Mouse (Mus musculus): ENCODE data around the gene E2f6.

Gene E2f6

DNA sequence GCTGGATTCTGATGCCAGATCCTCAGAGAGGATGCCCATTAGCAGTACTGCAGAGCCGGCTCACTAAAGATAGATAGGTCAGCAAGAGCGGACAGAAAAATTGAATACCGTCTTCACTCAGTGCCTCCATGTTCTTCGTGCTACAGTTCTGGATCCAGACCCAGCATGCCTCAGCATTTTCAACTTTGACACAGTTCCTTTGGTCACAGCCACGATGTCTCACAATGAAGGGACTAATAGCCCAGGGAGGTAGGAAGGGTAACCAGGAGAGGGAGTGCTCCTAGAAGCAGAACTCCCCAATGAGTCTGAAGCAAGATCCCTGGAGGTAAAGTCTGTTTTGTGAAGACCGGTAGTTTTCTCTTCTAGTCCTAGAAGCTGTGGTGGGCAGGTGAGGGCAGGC is 57.9 kb downstream of the E2f6 start:
- in situ Hi-C loops (cut with MboI; ENCODE audit: unreplicated experiment in 2 of 2) = loop anchor here in 1 of 2 experiments (5.0 kb wide), 1 partner anchor 56 kb away; the partner anchor contains the start of gene E2f6

DNA sequence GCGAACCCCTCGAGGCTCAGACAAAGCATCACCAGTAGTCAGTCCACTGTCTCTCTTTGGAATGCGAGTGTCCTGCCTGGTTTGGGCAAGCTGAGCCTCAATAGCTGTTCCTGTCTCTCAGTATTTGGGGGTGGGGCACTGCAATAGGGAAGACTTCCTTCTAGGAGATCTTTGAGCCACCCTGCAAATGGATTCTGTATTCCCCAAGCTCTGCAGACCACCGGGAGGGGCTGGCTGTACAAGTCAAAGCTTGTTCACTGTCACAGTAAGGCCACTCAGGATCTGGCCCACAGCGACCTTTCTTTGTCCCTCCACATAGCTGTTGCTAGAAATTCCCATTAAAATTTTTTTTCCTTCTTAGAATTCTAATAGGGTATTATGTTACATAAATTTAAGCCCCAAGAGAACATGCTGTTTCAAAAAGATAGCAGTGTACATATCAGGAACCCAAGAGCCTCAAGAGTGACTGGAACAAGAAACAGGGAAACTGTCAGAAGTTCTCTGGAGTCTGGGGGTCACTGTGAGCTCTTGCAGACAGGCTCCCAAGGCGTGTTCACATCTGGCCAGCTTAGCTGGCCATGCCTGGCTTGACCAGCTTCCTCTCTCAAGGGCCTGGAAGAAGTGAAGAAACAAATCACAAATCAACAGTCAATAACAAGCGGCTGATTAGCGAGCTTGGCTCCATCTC is 58.5 kb downstream of the E2f6 start:
- in situ Hi-C loops (cut with MboI; ENCODE audit: unreplicated experiment in 2 of 2) = loop anchor here in 1 of 2 experiments (5.0 kb wide), 1 partner anchor 57 kb away; the partner anchor contains the start of gene E2f6

DNA sequence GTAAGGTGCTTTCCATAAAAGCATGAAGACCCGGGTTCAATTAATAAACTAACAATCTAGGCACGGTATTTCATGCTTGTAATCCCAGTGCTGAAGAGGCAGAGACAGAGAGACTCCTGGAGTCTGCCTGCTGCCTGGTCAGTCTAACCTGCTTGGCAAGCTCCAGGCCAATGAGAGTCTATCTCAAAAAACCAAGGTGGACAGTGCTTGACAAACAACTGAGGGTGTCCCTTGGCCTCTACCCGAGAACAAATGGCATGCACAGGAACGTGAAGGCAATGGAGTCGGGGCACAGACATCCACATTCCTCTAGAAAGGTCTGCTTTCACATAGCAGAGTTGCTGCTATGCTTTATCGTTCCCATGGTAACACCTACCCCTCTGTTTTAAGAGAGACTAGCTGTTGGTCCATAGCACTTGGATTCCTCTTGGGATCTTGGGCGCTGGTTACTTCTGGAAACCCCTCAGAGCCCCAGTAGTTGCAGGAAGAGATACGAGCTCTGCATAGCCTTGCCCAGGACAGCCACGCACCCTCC is 59.2 kb downstream of the E2f6 start:
- in situ Hi-C loops (cut with MboI; ENCODE audit: unreplicated experiment in 2 of 2) = loop anchor here in 1 of 2 experiments (5.0 kb wide), 1 partner anchor 58 kb away; the partner anchor contains the start of gene E2f6

DNA sequence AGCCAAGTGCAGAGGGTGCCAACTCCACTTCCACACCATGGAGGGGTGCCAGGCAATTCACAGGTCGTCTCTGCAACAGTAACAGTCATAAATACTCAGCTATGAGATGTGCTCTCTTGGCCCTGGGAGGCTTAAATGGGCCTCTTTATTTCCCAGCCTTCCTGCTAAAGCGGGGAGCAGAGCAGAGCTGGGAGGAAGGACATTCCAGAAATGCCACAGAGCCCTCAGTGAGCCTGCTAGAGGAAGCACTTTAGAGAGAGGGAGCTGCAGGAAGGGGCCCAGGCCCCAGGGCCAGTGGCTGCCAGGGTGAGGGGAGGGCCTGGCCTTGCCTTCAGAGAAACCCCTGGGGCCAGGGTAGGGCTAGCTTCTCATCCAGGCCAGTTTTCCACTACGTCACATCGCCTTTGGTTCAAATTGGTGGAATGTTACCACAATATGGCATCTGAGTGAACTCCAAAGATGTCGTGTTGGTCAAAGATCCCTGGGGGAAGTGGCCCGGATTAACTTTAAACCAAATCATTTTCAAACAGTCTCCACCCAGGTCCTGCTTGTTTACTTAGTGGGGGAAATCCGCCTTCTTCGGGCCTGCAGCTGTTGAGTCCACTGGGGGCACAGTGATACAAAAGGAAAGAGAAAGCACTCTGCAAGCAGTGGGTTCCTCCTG is 59.8 kb downstream of the E2f6 start:
- in situ Hi-C loops (cut with MboI; ENCODE audit: unreplicated experiment in 2 of 2) = no loop called here

DNA sequence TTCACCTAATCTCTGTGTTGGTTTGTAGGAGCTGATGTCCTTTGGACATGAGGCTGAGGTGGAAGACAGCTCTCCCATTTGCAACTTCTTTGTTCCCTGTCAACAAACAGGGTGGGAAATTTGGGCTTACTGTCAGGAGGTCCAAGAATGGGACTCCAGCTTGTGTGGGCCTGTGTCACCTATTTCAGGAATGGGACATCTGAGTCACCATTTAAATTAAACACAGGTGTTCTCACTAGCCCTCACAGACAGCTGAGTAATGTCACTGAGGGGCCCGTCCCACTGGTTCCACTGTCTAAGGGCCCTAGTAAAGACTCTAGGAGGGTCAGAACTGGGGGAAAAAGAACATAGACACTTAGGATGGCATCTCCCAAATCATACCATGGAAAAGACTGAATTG is 61.2 kb downstream of the E2f6 start:
- in situ Hi-C loops (cut with MboI; ENCODE audit: unreplicated experiment in 2 of 2) = no loop called here

DNA sequence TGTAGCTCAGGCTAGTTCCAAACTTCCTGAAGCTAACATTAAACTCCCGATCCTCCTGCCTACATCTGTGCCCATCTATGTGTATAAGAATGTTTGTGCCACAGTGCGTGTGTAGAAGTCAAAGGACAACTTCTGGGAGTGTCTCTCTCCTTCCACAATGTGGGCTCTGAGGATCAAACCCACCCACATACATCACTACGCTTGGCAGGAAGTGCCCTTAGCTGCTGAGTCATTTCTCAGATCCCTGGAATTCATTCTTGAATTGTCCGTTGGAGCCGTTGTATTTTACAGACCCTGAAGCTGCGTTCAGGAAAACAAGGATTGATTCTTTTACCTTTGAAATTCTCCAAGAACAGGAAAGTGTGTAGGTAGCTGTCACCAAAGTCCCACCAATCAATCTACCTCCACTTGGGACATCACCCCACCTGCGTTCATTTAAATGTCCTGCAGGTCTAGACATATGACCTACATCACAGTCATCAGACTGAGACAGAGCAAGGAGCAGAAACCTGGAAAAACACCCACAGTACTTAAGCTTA is 62.2 kb downstream of the E2f6 start:
- in situ Hi-C loops (cut with MboI; ENCODE audit: unreplicated experiment in 2 of 2) = no loop called here

DNA sequence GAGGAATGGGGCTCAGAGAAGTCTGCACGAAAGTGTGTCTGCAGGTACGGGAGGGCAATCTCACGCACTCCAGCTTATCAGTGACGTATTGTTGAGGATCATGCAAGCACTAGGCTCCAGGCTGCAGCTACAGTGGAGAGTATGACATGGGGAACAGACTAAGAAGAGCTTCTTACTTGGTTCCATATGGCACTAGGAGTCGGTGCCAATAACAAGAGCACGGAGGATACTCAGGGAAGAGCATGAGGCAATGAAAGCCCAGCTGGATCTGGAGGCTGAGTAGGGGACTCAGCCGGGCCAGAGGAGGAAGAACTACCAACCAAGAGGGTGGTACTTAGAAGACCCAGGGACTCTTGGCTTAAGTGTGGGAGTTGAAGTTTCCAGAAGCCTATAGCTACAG is 62.8 kb downstream of the E2f6 start:
- in situ Hi-C loops (cut with MboI; ENCODE audit: unreplicated experiment in 2 of 2) = no loop called here

DNA sequence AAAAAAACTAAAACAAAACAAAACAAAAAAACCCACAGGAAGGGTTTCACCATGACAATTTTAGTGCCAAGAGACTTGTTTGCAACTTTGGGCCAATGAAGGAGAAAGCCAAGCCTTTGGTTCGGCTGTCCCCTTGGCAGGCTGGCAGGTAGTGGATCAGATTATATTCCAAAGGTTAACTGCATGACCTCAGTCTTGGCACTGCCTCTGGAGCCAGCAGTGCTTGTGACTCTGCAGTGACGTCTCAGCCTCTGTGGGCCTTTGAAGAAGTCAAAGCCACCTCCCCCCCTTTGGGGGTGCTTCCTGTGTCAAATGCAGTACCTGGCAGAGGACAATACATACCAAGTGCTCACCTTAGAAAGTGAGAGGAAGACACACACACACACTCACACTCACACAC is 63.3 kb downstream of the E2f6 start:
- in situ Hi-C loops (cut with MboI; ENCODE audit: unreplicated experiment in 2 of 2) = no loop called here

DNA sequence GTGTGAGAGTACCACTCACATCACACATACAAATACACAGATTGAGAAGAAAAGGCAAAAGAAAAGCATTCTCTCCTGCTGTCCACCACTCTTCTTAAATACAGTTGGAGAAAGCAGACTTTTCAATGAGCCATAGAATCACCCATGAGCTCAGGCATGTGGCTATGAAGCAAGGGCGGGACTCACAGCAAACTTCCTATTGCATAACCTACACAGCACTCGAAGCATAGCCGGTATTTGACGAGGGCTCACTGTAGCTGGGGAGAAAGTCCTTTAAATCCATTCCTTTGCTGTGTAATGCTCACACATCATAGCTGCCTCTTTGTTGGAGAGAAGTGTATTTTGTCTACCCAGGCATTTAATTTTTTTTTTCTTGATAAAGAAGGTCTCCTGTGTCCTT is 64.5 kb downstream of the E2f6 start:
- in situ Hi-C loops (cut with MboI; ENCODE audit: unreplicated experiment in 2 of 2) = no loop called here

DNA sequence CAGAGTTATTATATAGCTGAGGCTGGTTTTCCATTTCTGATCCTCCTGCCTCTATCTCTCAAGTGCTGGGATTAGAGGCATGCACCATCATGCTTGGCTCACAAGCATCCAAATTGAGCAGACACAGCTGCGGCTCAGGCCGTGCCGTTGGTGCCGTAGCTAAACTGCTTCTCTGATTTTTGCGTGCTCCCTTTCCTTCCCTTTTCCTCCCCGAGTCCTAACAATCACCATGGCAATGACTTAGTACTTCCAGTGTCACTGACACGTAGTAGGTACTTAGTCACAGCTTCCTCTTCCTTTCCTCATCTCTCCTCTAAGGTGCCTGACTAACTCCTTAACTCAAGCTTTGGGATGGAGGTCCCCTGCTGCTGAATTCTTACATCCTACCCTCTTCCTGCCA is 64.9 kb downstream of the E2f6 start:
- in situ Hi-C loops (cut with MboI; ENCODE audit: unreplicated experiment in 2 of 2) = no loop called here

DNA sequence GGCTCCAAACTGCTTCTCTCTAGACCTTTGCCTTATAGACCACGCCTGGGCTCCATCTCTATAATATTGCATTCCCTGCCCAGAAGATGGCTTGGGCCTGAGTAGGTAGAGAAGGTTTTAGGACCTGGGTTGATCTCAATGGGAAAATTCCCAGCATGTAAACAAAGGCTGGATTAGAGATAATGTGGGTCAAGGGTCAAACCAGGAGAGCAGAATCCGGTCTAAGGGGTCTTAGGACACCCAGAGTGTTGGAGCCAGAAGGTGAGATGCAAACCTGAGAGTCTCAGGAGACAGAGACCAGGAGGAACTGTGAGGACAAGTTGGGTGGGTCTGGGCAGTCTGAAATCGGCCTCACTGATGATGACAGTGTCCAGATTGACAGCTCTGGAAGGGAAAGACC is 65.9 kb downstream of the E2f6 start:
- in situ Hi-C loops (cut with MboI; ENCODE audit: unreplicated experiment in 2 of 2) = no loop called here

DNA sequence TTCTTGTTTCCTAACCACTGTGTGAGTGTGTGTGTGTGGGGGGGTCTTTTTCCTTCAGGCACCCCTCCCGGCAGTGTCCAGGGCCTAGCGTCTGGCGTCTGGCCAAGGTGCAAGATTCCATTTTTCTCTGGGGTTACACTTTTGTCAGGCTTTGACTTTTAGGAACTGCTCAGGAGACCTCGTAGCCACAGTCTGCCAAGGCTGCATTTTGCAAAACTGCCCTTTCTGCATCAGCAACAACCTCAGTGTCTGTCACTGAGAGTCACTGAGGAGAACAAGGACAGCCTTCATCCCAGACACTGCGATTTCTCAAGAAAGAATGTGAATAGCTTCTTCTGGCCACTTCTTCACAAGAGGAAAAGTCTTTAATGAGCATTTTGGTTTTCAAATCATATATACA is 66.4 kb downstream of the E2f6 start:
- in situ Hi-C loops (cut with MboI; ENCODE audit: unreplicated experiment in 2 of 2) = no loop called here

DNA sequence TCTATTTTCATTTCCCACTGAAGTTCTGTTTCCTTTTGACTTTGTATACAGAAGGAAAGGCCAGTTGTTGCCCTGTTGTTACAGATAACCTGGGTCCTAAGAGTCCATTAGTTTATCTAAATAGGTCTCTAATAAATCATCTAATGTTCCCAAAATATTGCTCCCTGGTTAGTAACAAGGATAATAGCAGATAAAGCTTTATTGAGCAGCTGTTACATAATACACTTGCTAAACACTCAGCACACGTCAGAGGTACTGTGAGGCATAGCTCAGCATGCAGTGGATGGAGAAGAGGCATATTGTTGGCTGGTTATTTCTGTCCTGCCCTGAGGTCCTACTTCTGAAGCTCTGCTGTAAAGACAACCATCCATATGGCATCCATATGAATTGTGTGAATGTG is 66.9 kb downstream of the E2f6 start:
- in situ Hi-C loops (cut with MboI; ENCODE audit: unreplicated experiment in 2 of 2) = no loop called here

DNA sequence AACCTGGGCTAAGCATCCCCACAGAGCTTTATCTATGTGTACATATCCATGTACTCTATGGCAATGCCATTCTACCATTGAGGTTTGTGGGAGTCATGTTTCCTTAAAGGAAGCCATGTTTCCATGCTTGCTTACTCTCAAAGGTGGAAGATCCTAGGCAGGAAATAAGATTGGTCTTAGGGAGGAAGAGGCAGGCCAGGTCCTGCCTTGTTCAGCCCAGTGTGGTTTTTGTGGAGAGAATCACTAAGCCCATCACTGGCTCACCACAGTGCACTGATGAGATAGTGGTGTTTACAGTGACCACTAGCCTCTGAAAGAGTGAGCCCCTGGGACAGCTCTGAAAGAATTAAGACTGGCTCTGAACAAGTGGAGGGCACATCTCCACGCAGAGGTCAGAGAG is 68.6 kb downstream of the E2f6 start:
- in situ Hi-C loops (cut with MboI; ENCODE audit: unreplicated experiment in 2 of 2) = no loop called here

DNA sequence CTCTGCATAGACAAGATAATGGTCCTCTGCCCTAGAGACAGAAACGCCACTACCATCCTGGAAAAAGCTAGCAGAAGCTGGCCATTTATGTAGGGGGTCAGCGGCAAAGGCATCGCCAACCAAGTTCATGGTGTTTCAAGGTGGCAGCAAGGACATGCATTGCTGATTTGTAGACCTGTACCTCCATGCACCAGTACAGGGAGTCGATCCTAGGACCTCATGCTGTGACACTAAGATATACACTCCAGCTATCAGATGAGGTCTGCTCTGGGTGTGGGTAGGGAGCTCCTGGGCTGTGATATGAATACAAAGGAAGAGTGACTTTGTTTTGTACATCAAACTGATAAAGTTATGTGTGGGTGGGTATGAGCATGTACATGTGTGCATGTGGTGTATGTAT is 69.3 kb downstream of the E2f6 start:
- in situ Hi-C loops (cut with MboI; ENCODE audit: unreplicated experiment in 2 of 2) = no loop called here

DNA sequence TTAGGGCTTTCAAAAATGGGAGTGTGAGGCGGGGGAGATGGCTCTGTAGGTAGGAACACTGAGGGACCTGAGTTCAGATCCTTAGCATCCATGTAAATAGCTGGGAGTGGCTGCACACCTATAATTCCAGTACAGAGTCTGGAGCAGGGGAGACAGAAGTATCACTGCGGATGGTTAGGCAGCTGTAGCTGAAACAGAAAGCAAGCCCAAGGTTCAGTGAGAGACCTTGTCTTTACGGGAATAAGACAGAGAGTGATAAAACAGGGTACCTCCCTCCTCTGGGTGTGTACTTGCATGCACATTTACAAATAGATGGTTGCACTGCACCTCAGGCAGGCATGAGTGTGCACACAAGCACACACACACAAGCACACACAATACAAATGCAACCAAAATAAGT is 71.7 kb downstream of the E2f6 start:
- in situ Hi-C loops (cut with MboI; ENCODE audit: unreplicated experiment in 2 of 2) = no loop called here

DNA sequence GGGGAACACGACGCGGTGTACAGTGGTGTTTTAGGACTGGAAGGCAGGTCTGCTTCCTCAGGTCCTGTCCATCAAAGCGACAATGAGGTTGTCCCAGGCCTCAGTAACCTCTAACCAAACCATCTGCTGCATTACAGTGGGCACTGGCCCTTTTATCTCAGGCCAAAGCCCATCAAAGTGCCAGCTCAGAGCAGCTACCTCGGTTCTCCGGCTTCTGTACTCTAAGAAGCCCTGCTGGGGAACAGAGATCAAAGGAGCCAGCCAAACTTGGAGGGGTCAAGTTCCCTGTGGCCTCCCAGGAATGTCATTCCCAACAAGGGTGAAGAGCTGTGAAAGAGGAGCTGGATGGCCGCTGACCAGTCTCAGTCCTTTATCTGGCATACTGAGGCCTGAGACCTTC is 72.3 kb downstream of the E2f6 start:
- in situ Hi-C loops (cut with MboI; ENCODE audit: unreplicated experiment in 2 of 2) = no loop called here

DNA sequence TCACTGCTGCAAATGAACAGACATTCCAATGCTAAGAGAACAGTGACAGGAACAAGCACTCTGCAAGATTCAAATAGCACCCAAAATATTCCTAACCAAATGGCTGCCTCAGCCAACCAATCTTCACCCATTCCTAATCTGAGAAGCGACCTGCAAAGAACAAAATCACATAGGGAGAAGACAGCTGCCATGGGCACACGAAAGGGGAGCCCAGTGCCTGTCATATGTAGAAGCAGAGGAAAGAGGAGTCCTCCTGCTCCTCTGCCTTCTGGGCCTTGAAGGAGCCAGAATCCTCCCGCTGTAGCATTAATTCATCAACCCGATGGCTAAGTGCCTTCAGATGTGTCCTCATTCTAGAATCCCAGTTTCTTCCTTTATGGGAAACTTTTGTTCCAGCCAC is 73.8 kb downstream of the E2f6 start:
- in situ Hi-C loops (cut with MboI; ENCODE audit: unreplicated experiment in 2 of 2) = no loop called here

DNA sequence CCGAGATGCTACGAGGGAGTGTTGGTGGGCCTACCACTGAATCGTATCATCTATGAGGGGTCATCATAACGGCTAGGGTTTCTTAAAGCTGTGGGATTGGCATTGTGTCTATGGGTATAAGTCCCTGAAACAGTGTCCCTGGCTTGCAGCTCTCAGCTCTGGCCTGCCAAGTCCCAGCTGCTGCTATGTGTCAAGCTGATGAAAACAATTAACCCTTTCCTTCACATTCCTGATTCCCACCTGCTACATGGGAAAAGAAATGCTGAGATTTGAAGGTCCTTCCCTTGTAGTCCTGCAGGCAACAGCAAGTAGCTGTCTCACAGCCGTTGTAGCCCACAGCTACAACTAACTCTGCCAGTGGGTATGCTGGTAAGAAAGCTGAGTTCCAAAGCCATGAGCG is 75.6 kb downstream of the E2f6 start:
- in situ Hi-C loops (cut with MboI; ENCODE audit: unreplicated experiment in 2 of 2) = no loop called here
